Mouse (Mus musculus): ENCODE results near the gene F13a1.

GRCm38 (mm10) chr13:37081506-37082241 is 31.6 kb upstream of the F13a1 start:
- TF ChIP-seq POLR2A (IDR thresholded peaks at IDR 0.05; ENCODE audit: control insufficient read depth, extremely low read depth, insufficient read depth, low read length, poor library complexity) (no peak), CTCF (IDR thresholded peaks at IDR 0.05; ENCODE audit: borderline replicate concordance, control insufficient read depth, extremely low read depth, insufficient read depth, low read length, poor library complexity) (no peak)

All from thymus, adult 2 months (tissue).